In the genomic region with DNA sequence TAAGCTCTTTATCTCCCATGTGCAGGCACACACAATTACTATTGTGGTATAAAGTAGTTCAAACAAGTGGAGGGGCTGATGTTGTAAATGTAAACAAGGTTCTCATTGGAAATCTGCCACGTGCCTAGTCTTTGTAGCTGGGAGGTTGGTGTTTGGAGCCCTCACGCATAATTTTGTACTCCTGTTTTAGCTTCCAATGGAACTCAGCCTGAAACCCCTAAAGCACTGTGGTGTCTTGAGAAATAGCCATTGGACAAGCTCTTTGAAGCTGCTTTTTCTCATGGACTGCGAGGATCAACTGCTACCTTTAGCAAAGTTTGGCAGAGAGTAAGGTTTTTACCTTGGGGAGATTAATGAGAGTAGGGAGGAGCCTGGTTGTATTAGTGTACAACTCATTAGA, we compare ENCODE assay signal across 20 mouse cellular contexts.
"Had no signal": no experiment of that assay in that cellular context is flagged by ENCODE, and none has a peak within 500 bp of the region (broad histone marks: within the 10 kb centered on the region; RNA-seq: fewer than 3 reads in every experiment).

No protein-coding gene starts in this region.

- H3K9ac ChIP-seq: lung, embryonic 15.5 days; midbrain, embryonic 12.5 days; neural tube, embryonic 13.5 days; neural tube, embryonic 15.5 days had no signal

- H3K4me1 ChIP-seq: lung, embryonic 15.5 days; midbrain, embryonic 10.5 days; midbrain, embryonic 12.5 days; neural tube, embryonic 13.5 days; neural tube, embryonic 15.5 days had no signal

- ATAC-seq: lung, postnatal 0 days; midbrain, embryonic 16.5 days had no signal

- H3K36me3 ChIP-seq: lung, embryonic 15.5 days; midbrain, embryonic 10.5 days; midbrain, embryonic 12.5 days; neural tube, embryonic 13.5 days; neural tube, embryonic 15.5 days had no signal

- H3K4me3 ChIP-seq: lung, embryonic 15.5 days; midbrain, embryonic 10.5 days; midbrain, embryonic 12.5 days; myocyte; neural tube, embryonic 13.5 days; neural tube, embryonic 15.5 days had no signal

- H3K9me3 ChIP-seq: lung, embryonic 15.5 days; midbrain, embryonic 10.5 days; midbrain, embryonic 12.5 days; neural tube, embryonic 13.5 days; neural tube, embryonic 15.5 days had no signal

- H3K27me3 ChIP-seq: lung, embryonic 15.5 days; midbrain, embryonic 12.5 days; neural tube, embryonic 13.5 days; neural tube, embryonic 15.5 days had no signal

- H3K27ac ChIP-seq: lung, embryonic 15.5 days; midbrain, embryonic 10.5 days; midbrain, embryonic 12.5 days; neural tube, embryonic 13.5 days; neural tube, embryonic 15.5 days had no signal

- DNase-seq: lung, adult 18-20 months; lung, postnatal 14 days; lung, postnatal 36 days; midbrain, embryonic 14.5 days; retina, postnatal 1 day; right cerebral cortex, adult 18-20 months; right cerebral cortex, postnatal 25 days; right cerebral cortex, postnatal 4 days; spleen, adult 18-20 months; thymus, adult 18-20 months; thymus, postnatal 14 days; thymus, postnatal 36 days had no signal

- H3K4me2 ChIP-seq: lung, embryonic 15.5 days; midbrain, embryonic 12.5 days; neural tube, embryonic 13.5 days; neural tube, embryonic 15.5 days had no signal
